Comparison of ENCODE assay signal across 21 mouse cellular contexts in genomic region chr9:80306390-80306789, GRCm38 (mm10).
A peak's percentile ranks its signal among the peaks of the same experiment; 100 is the strongest.
DNase-seq lines count a peak whose midpoint lies in the region; ATAC-seq and TF ChIP-seq lines count a peak whose summit lies in the region.
"Had no signal": no experiment of that assay in that cellular context is flagged by ENCODE, and none has a peak within 500 bp of the region (broad histone marks: within the 10 kb centered on the region; RNA-seq: fewer than 3 reads in every experiment).

No protein-coding gene starts in this region.

- DNase-seq in hindbrain, embryonic 10.5 days (ENCODE audit: low spot score), result no peak
- no peak for DNase-seq in hindbrain, embryonic 11.5 days (ENCODE audit: low spot score)
- no peak for DNase-seq in forebrain, embryonic 14.5 days (ENCODE audit: low spot score)
- DNase-seq in forebrain, postnatal 0 days, result no peak
- DNase-seq in hindbrain, postnatal 0 days (ENCODE audit: low spot score), result no peak
- no peak for DNase-seq in ovary, postnatal 10 days (ENCODE audit: low spot score)
- no peak for DNase-seq in lung, adult 18-20 months
- no peak for DNase-seq in embryo, embryonic 9.5 days (ENCODE audit: extremely low spot score)
- DNase-seq: adrenal gland, adult 2 months; cerebellum, adult 11-12 months; kidney, adult 9 months; kidney, postnatal 14 days; lung, embryonic 14.5 days; thymus, adult 18-20 months; thymus, postnatal 36 days had no signal

- H3K27ac ChIP-seq in hindbrain, embryonic 10.5 days, result 0 out of 2 replicates have a peak overlapping the region, but pooled peaks have one; percentile 5
- no peak overlapping the region for H3K27ac ChIP-seq in hindbrain, embryonic 11.5 days (ENCODE audit: low read depth, low read length)
- no peak overlapping the region for H3K27ac ChIP-seq in forebrain, embryonic 14.5 days (ENCODE audit: low read depth, low read length)
- H3K27ac ChIP-seq in forebrain, postnatal 0 days (ENCODE audit: low read depth, low read length), result peak overlapping the region; percentile 73; the same call in 1 of the 2 replicates
- H3K27ac ChIP-seq in hindbrain, postnatal 0 days, result 0 out of 2 replicates have a peak overlapping the region, but pooled peaks have one; percentile 29
- H3K27ac ChIP-seq: embryonic facial prominence, embryonic 12.5 days; heart, embryonic 15.5 days; limb, embryonic 12.5 days; liver, embryonic 12.5 days had no signal

- WGBS in hindbrain, embryonic 10.5 days, result 87% methylated on average over 4 of the region's 4 CpGs
- WGBS in hindbrain, embryonic 11.5 days, result 88% methylated on average over 4 of the region's 4 CpGs
- WGBS in forebrain, embryonic 14.5 days, result 70% methylated on average over 4 of the region's 4 CpGs
- 51% methylated on average over 4 of the region's 4 CpGs for WGBS in forebrain, postnatal 0 days
- WGBS in hindbrain, postnatal 0 days, result 62% methylated on average over 4 of the region's 4 CpGs

- H3K36me3 ChIP-seq in hindbrain, embryonic 10.5 days, result no peaks in the 10 kb centered on the region
- no peaks in the 10 kb centered on the region for H3K36me3 ChIP-seq in hindbrain, embryonic 11.5 days (ENCODE audit: control insufficient read depth, insufficient read depth, low read length)
- H3K36me3 ChIP-seq in forebrain, embryonic 14.5 days (ENCODE audit: control insufficient read depth, insufficient read depth, low read length), result no peaks in the 10 kb centered on the region
- 0 out of 2 replicates have a peak, but pooled peaks cover 3% of the 10 kb centered on the region for H3K36me3 ChIP-seq in forebrain, postnatal 0 days (ENCODE audit: insufficient read depth)
- H3K36me3 ChIP-seq in hindbrain, postnatal 0 days (ENCODE audit: insufficient read depth, low read length), result no peaks in the 10 kb centered on the region
- H3K36me3 ChIP-seq: embryonic facial prominence, embryonic 12.5 days; limb, embryonic 12.5 days; liver, embryonic 12.5 days had no signal

- no peak overlapping the region for H3K4me2 ChIP-seq in hindbrain, embryonic 11.5 days (replicated peaks; ENCODE audit: low read depth, low read length)
- no peak overlapping the region; the same call in 1 of the 2 replicates for H3K4me2 ChIP-seq in forebrain, embryonic 14.5 days (ENCODE audit: low read length)
- peak overlapping the region; percentile 47 for H3K4me2 ChIP-seq in forebrain, postnatal 0 days (ENCODE audit: low read depth)
- peak overlapping the region; percentile 47 for H3K4me2 ChIP-seq in hindbrain, postnatal 0 days (ENCODE audit: low read depth, low read length)
- H3K4me2 ChIP-seq: embryonic facial prominence, embryonic 12.5 days; heart, embryonic 15.5 days; limb, embryonic 12.5 days; liver, embryonic 12.5 days; lung, embryonic 14.5 days had no signal

- no peaks in the 10 kb centered on the region for H3K27me3 ChIP-seq in hindbrain, embryonic 10.5 days (ENCODE audit: insufficient read depth, poor library complexity, severe bottlenecking)
- no peaks in the 10 kb centered on the region for H3K27me3 ChIP-seq in hindbrain, embryonic 11.5 days (ENCODE audit: control insufficient read depth, insufficient read depth, low read length)
- no peaks in the 10 kb centered on the region for H3K27me3 ChIP-seq in forebrain, embryonic 14.5 days (replicated peaks; ENCODE audit: control insufficient read depth, insufficient read depth, low read length)
- no peaks in the 10 kb centered on the region for H3K27me3 ChIP-seq in forebrain, postnatal 0 days (ENCODE audit: insufficient read depth, low read length)
- no peaks in the 10 kb centered on the region for H3K27me3 ChIP-seq in hindbrain, postnatal 0 days (ENCODE audit: insufficient read depth, low read length)
- H3K27me3 ChIP-seq: embryonic facial prominence, embryonic 12.5 days; heart, embryonic 15.5 days; limb, embryonic 12.5 days; liver, embryonic 12.5 days had no signal

- no peak overlapping the region for H3K4me3 ChIP-seq in hindbrain, embryonic 10.5 days
- H3K4me3 ChIP-seq in hindbrain, embryonic 11.5 days (ENCODE audit: low read depth, low read length), result no peak overlapping the region
- H3K4me3 ChIP-seq in forebrain, embryonic 14.5 days (ENCODE audit: low read depth, low read length), result no peak overlapping the region
- H3K4me3 ChIP-seq in forebrain, postnatal 0 days (ENCODE audit: low read depth, low read length), result peak overlapping the region; percentile 35
- H3K4me3 ChIP-seq in hindbrain, postnatal 0 days (ENCODE audit: low read length), result no peak overlapping the region
- H3K4me3 ChIP-seq: embryonic facial prominence, embryonic 12.5 days; heart, embryonic 15.5 days; limb, embryonic 12.5 days; liver, embryonic 12.5 days; myocyte had no signal

- no peak for ATAC-seq in hindbrain, embryonic 11.5 days (ENCODE audit: low FRiP score)
- peak; percentile 52; the same call in 1 of the 2 replicates for ATAC-seq in forebrain, embryonic 14.5 days
- ATAC-seq in forebrain, postnatal 0 days, result peak; percentile 59
- ATAC-seq in hindbrain, postnatal 0 days, result peak; percentile 74
- ATAC-seq: intestine, embryonic 16.5 days; liver, embryonic 12.5 days had no signal

- no peaks in the 10 kb centered on the region for H3K9me3 ChIP-seq in hindbrain, embryonic 10.5 days
- H3K9me3 ChIP-seq in hindbrain, embryonic 11.5 days (ENCODE audit: control insufficient read depth, low read length), result no peaks in the 10 kb centered on the region
- H3K9me3 ChIP-seq in forebrain, embryonic 14.5 days (replicated peaks; ENCODE audit: control insufficient read depth, low read length), result no peaks in the 10 kb centered on the region
- H3K9me3 ChIP-seq in forebrain, postnatal 0 days (ENCODE audit: low read length), result no peaks in the 10 kb centered on the region
- H3K9me3 ChIP-seq in hindbrain, postnatal 0 days (ENCODE audit: low read length), result no peaks in the 10 kb centered on the region
- H3K9me3 ChIP-seq: embryonic facial prominence, embryonic 12.5 days; heart, embryonic 15.5 days; limb, embryonic 12.5 days; liver, embryonic 12.5 days had no signal

- H3K4me1 ChIP-seq in hindbrain, embryonic 10.5 days (replicated peaks), result peaks cover 4% of the 10 kb centered on the region; the same call in 1 of the 2 replicates
- no peaks in the 10 kb centered on the region for H3K4me1 ChIP-seq in hindbrain, embryonic 11.5 days (replicated peaks; ENCODE audit: control insufficient read depth, insufficient read depth, low read length)
- no peaks in the 10 kb centered on the region for H3K4me1 ChIP-seq in forebrain, embryonic 14.5 days (ENCODE audit: control insufficient read depth, insufficient read depth, low read length)
- no peaks in the 10 kb centered on the region for H3K4me1 ChIP-seq in forebrain, postnatal 0 days (ENCODE audit: insufficient read depth)
- no peaks in the 10 kb centered on the region for H3K4me1 ChIP-seq in hindbrain, postnatal 0 days (ENCODE audit: insufficient read depth, low read length)
- H3K4me1 ChIP-seq: heart, embryonic 15.5 days; liver, embryonic 12.5 days had no signal

- no peak overlapping the region for H3K9ac ChIP-seq in hindbrain, embryonic 11.5 days (ENCODE audit: low read depth, low read length)
- no peak overlapping the region for H3K9ac ChIP-seq in forebrain, embryonic 14.5 days (ENCODE audit: low read length)
- H3K9ac ChIP-seq in forebrain, postnatal 0 days, result peak overlapping the region; percentile 54
- H3K9ac ChIP-seq in hindbrain, postnatal 0 days (replicated peaks; ENCODE audit: low read length), result 0 out of 2 replicates have a peak overlapping the region, but pooled peaks have one; percentile 30
- H3K9ac ChIP-seq: embryonic facial prominence, embryonic 12.5 days; heart, embryonic 15.5 days; limb, embryonic 12.5 days; liver, embryonic 12.5 days; lung, embryonic 14.5 days had no signal

- no peak for TF ChIP-seq CTCF in forebrain, postnatal 0 days (IDR thresholded peaks at IDR 0.05; ENCODE audit: low read depth)
- no peak for TF ChIP-seq CTCF in hindbrain, postnatal 0 days (IDR thresholded peaks at IDR 0.05; ENCODE audit: low read depth)

Comparison
In these comparisons a context has a peak if more than half of its experiments do, and no peak if none do; other contexts are left out.
1. H3K27ac ChIP-seq: peak in hindbrain, embryonic 10.5 days (single experiment), forebrain, postnatal 0 days (single experiment) and hindbrain, postnatal 0 days (single experiment); none in hindbrain, embryonic 11.5 days (single experiment) and forebrain, embryonic 14.5 days (single experiment).
2. H3K4me2 ChIP-seq: peak in forebrain, postnatal 0 days (single experiment) and hindbrain, postnatal 0 days (single experiment); none in hindbrain, embryonic 11.5 days (single experiment) and forebrain, embryonic 14.5 days (single experiment).
3. H3K9ac ChIP-seq: peak in forebrain, postnatal 0 days (single experiment) and hindbrain, postnatal 0 days (single experiment); none in hindbrain, embryonic 11.5 days (single experiment) and forebrain, embryonic 14.5 days (single experiment).